Mouse (Mus musculus) CH12.LX (cell line): Measurements from ENCODE around the gene Smyd3. TPM values are rescaled to one million over a fixed set of nuclear protein-coding genes. Genes with fewer than 3 reads are reported as not detected.
A peak's percentile ranks its signal among the peaks of the same experiment; 100 is the strongest.

ENCODE experiments used
- DNase-seq: peaks from one replicate; pipeline ENCODE4 v3.0.0-alpha.2; 2013; ENCODE audit errors: extremely low read depth
- H3K27ac ChIP-seq: 2 replicates; pipeline ENCODE4 v1.5.1; 2012; ENCODE audit warnings: low read depth, mild to moderate bottlenecking, control low read depth, moderate library complexity; ENCODE audit not compliant: insufficient read depth
- H3K27me3 ChIP-seq: replicated peaks from 2 replicates; pipeline ENCODE3; 2012; ENCODE audit warnings: inconsistent platforms
- H3K36me3 ChIP-seq, 2 experiments: replicated peaks in 1 of 2; 2 replicates each; pipeline versions ENCODE3 to v1.6.1; 2012; ENCODE audit warnings: inconsistent platforms in 1 of 2, low read length in 1 of 2, mild to moderate bottlenecking in 1 of 2, mixed read lengths in 1 of 2, moderate library complexity in 1 of 2; ENCODE audit not compliant: control insufficient read depth in 1 of 2, insufficient read depth in 1 of 2
- H3K4me1 ChIP-seq, 2 experiments: 2 replicates each; pipeline ENCODE4 v1.6.1; 2012; ENCODE audit warnings: inconsistent platforms in 1 of 2, moderate library complexity in 1 of 2; ENCODE audit not compliant: insufficient read depth in 2 of 2, control insufficient read depth in 1 of 2
- H3K4me2 ChIP-seq: 2 replicates; pipeline ENCODE4 v1.6.1; 2012; ENCODE audit warnings: low read depth, mild to moderate bottlenecking, control low read depth; ENCODE audit not compliant: poor library complexity, insufficient read depth, severe bottlenecking
- H3K4me3 ChIP-seq, 3 experiments: fragments of 150-350 bp in 1 of 3; sonication (generic) in 1 of 3; replicated peaks in 1 of 3; 2 replicates each; pipeline versions ENCODE3 to v1.5.1; 2011 to 2012; ENCODE audit warnings: low read depth in 2 of 3, low read length in 2 of 3, mild to moderate bottlenecking in 2 of 3, moderate library complexity in 2 of 3, control low read depth in 1 of 3, improper control_type of control experiment in 1 of 3, inconsistent platforms in 1 of 3, mixed read lengths in 1 of 3; ENCODE audit not compliant: poor library complexity in 1 of 3
- H3K79me2 ChIP-seq: replicated peaks from 2 replicates; pipeline ENCODE4 v1.6.1; 2012; ENCODE audit warnings: mild to moderate bottlenecking, moderate library complexity; ENCODE audit not compliant: control insufficient read depth, poor library complexity, insufficient read depth, severe bottlenecking; ENCODE audit errors: extremely low read depth
- H3K9ac ChIP-seq: 2 replicates; pipeline ENCODE4 v1.6.1; 2012; ENCODE audit warnings: low read depth, mild to moderate bottlenecking, control low read depth, moderate library complexity; ENCODE audit not compliant: insufficient read depth
- H3K9me3 ChIP-seq: replicated peaks from 2 replicates; pipeline ENCODE3; 2012; ENCODE audit warnings: low read length, inconsistent platforms, mixed read lengths
- CTCF ChIP-seq, 2 experiments: IDR thresholded peaks in 1 of 2; conservative IDR thresholded peaks in 1 of 2; 2 replicates each; pipeline ENCODE4 v1.5.1; 2011 to 2012; ENCODE audit warnings: low read depth in 2 of 2, low read length in 2 of 2, improper control_type of control experiment in 1 of 2, inconsistent platforms in 1 of 2, mild to moderate bottlenecking in 1 of 2, moderate library complexity in 1 of 2
- E2F4 ChIP-seq: IDR thresholded peaks from 2 replicates; pipeline ENCODE4 v1.6.1; 2011; ENCODE audit warnings: low read depth, low read length, improper control_type of control experiment; ENCODE audit not compliant: insufficient replicate concordance
- ETS1 ChIP-seq: conservative IDR thresholded peaks from 2 replicates; pipeline ENCODE4 v1.6.1; 2012; ENCODE audit warnings: low read depth, mild to moderate bottlenecking, inconsistent platforms, low read length, improper control_type of control experiment, moderate library complexity
- IRF4 ChIP-seq: IDR thresholded peaks from 2 replicates; pipeline ENCODE4 v1.6.1; 2014; ENCODE audit warnings: low read depth, mild to moderate bottlenecking, inconsistent platforms, low read length, improper control_type of control experiment
- JUN ChIP-seq: IDR thresholded peaks from 2 replicates; pipeline ENCODE4 v1.6.1; 2011; ENCODE audit warnings: low read depth, mild to moderate bottlenecking, low read length, improper control_type of control experiment, moderate library complexity; ENCODE audit not compliant: insufficient read depth
- MAZ ChIP-seq: IDR thresholded peaks from 2 replicates; pipeline ENCODE4 v1.6.1; 2012; ENCODE audit warnings: low read depth, mild to moderate bottlenecking, inconsistent platforms, low read length, improper control_type of control experiment, moderate library complexity
- MEF2A ChIP-seq: IDR thresholded peaks from 2 replicates; pipeline ENCODE4 v1.6.1; 2014; ENCODE audit warnings: low read depth, mild to moderate bottlenecking, inconsistent platforms, low read length, improper control_type of control experiment, borderline replicate concordance
- MXI1 ChIP-seq: IDR thresholded peaks from 2 replicates; pipeline ENCODE4 v1.6.1; 2011; ENCODE audit warnings: mild to moderate bottlenecking, low read depth, low read length, improper control_type of control experiment
- PAX5 ChIP-seq: IDR thresholded peaks from 2 replicates; pipeline ENCODE4 v1.6.1; 2012; ENCODE audit warnings: low read length, inconsistent platforms, mixed read lengths
- RAD21 ChIP-seq: IDR thresholded peaks from 2 replicates; pipeline ENCODE4 v1.6.1; 2011; ENCODE audit warnings: low read depth, mild to moderate bottlenecking, low read length, improper control_type of control experiment, moderate library complexity
- TCF12 ChIP-seq: IDR thresholded peaks from 2 replicates; pipeline ENCODE4 v1.6.1; 2014; ENCODE audit warnings: low read depth, mild to moderate bottlenecking, inconsistent platforms, low read length, improper control_type of control experiment
- UBTF ChIP-seq: IDR thresholded peaks from 2 replicates; pipeline ENCODE4 v1.6.1; 2012; ENCODE audit warnings: low read depth, mild to moderate bottlenecking, inconsistent platforms, low read length, improper control_type of control experiment, moderate library complexity
- ZC3H11A ChIP-seq: IDR thresholded peaks from 2 replicates; pipeline ENCODE4 v1.6.1; 2012; ENCODE audit warnings: low read depth, mild to moderate bottlenecking, inconsistent platforms, low read length, improper control_type of control experiment
- ZMIZ1 ChIP-seq: IDR thresholded peaks from 2 replicates; pipeline ENCODE4 v1.6.1; 2012; ENCODE audit warnings: low read depth, mild to moderate bottlenecking, inconsistent platforms, low read length, improper control_type of control experiment
- dilution Hi-C: fragments of 300-500 bp; cut with MboI; formaldehyde crosslinking; loops from 2 replicates; pipeline ENCODE4 v1.14.3; 2020; ENCODE audit warnings: low sequenced_read_pairs; ENCODE audit not compliant: extremely low pct_unique_long_range_greater_than_20kb, extremely low pct_ligation_motif_present
- in situ Hi-C: fragments of 300-500 bp; cut with MboI; formaldehyde crosslinking; loops from 3 replicates; pipeline ENCODE4 v1.14.3; 2019; ENCODE audit warnings: low sequenced_read_pairs, low pct_ligation_motif_present, low pct_unique_long_range_greater_than_20kb, mixed read lengths
- polyA plus RNA-seq: library from polyadenylated mRNA; unstranded; fragments of >175 nt; gene quantifications from 2 replicates; pipeline ENCODE4 v1.2.1, GENCODE M21; 2012; ENCODE audit warnings: low read depth; ENCODE audit not compliant: insufficient read length
- total RNA-seq, 2 experiments: library from RNA; depleted of rRNA; stranded (reverse); fragments of 300-350 nt in 1 of 2; fragments of >200 nt in 1 of 2; gene quantifications; 2 replicates each; pipeline ENCODE4 v1.2.3; 2012 to 2014

Gene Smyd3
- total and polyA plus RNA-seq, 3 experiments: 11.4 to 12.5 (median 11.8) TPM

DNA sequence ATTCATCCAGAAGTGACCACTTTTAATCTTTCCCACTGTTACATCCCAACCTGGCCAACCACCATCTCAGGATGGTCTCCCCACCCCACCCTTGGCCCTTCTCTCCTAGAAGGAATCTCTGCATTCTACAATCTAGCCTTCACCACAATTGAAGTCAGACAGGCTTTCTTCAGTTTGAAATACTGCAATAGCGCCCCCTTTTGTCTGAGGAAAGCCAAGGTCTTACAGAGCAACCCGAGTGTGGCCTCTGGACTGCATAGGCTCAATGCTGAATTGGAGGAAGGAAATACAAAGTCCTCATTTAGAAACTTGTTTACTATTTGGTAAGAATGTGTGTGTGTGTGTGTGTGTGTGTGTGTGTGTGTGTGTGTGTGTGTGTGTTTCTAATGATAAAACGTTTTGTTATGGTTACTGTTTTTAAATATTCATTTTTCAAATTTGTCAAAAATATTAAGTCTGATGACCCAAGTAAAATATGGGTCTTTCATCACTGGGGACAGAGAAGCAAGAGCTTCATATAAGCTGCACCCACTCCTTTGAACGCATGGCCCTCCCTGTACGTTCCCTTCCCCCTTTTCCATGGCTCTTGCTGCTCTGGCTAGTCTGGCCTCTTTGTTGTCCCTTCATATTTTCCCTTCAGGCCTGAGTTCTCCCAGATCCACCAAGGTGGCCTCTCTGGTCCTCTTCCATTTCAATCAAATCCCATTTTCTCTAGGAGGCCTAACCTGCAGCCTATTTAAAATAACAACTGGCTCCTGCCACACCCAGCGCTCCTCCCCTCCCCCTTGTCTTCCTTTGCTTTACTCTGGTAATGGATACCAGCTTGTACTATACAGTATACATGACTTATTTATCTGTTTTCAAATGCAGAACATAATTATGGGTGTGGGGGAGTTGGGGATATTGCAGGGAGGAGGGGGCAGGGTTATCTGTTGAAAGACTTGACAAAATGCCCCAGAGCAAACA is 430.5 kb downstream of the Smyd3 start:
- no peaks in the 10 kb centered on the region for H3K79me2 ChIP-seq
- DNase-seq: peak; percentile 42
- peaks cover under 1 to 14% of the 10 kb centered on the region in 2 experiments for H3K36me3 ChIP-seq
- dilution Hi-C loops: no loop called here
- H3K27ac ChIP-seq: no peak overlapping the region
- in situ Hi-C loops: no loop called here
- peaks cover 3% of the 10 kb centered on the region for H3K9me3 ChIP-seq
- no peaks in the 10 kb centered on the region for H3K27me3 ChIP-seq
- no peak overlapping the region for H3K4me3 ChIP-seq
- TF ChIP-seq PAX5 (no peak), CTCF (conservative IDR thresholded peaks at IDR 0.05 in 1 of 2, IDR thresholded peaks at IDR 0.05 in 1 of 2; ENCODE audit: low read depth in 2 of 2, low read length in 2 of 2) (peak in 1 of 2 experiments; percentile 45; a peak in 2 of 4 replicates), JUN (no peak), MXI1 (no peak), MAZ (no peak), MEF2A (no peak), ZC3H11A (no peak), RAD21 (peak; percentile 29), TCF12 (no peak), ETS1 (no peak), E2F4 (no peak)
- TF ChIP-seq, all 38 proteins: peak for 2
- no peaks in the 10 kb centered on the region for H3K4me1 ChIP-seq
- H3K9ac ChIP-seq: no peak overlapping the region
- no peak overlapping the region for H3K4me2 ChIP-seq

DNA sequence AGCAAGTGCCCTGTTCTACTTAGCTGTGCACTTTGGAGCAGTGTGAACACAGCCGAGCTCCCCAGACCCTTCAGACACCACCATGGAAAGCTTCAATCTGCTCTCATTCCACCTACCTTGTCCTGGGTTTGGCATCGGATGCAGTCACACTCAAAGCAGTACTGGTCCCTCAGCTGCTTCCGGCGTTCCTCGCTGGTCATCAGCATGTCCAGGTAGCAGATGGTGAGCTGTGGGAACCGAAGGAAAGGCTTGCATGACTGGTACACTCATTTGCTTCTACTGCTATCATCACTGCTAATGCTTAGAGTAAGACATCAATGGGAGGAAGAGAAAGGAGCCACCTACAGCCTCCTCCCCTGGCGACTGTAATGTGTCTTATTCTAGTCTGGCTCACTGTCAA is 431.6 kb downstream of the Smyd3 start:
- no peaks in the 10 kb centered on the region for H3K27me3 ChIP-seq
- H3K4me2 ChIP-seq: no peak overlapping the region
- H3K79me2 ChIP-seq: no peaks in the 10 kb centered on the region
- dilution Hi-C loops: no loop called here
- H3K36me3 ChIP-seq: peaks cover 3 to 10% of the 10 kb centered on the region in 2 experiments
- H3K9me3 ChIP-seq: peaks cover 3% of the 10 kb centered on the region
- TF ChIP-seq UBTF: no peak
- no peak for TF ChIP-seq IRF4
- no peak for TF ChIP-seq ZMIZ1
- TF ChIP-seq, all 38 proteins: peak for 0
- DNase-seq: no peak
- Histone ChIP-seq H3K9ac (no peak overlapping the region), H3K27ac (no peak overlapping the region), H3K4me1 (no peaks in the 10 kb centered on the region), H3K4me3 (no peak overlapping the region)
- in situ Hi-C loops: no loop called here
